Mouse (Mus musculus) hindbrain, embryonic 13.5 days (tissue): ENCODE measurements at regions not wholly inside any gene's neighbourhood (a gene's known extent, or its start where the extent isn't known, plus 50 kb on each side); places are given as distances from the start of the nearest gene placed in this dataset.

ENCODE experiments used
- ATAC-seq: fragments of 200-750 bp; cut with Nextera tagmentation; 2 replicates; pipeline ENCODE4 v1.8.0; 2017; ENCODE audit warnings: moderate TSS enrichment; ENCODE audit not compliant: low FRiP score
- H3K27ac ChIP-seq: fragments of 300-500 bp; sonication (generic); 2 replicates; pipeline ENCODE4 v1.5.1; 2015; ENCODE audit warnings: inconsistent platforms, mild to moderate bottlenecking, moderate library complexity
- H3K27me3 ChIP-seq: fragments of 300-500 bp; sonication (generic); 2 replicates; pipeline ENCODE4 v1.6.1; 2015; ENCODE audit warnings: mild to moderate bottlenecking, inconsistent platforms
- H3K36me3 ChIP-seq: fragments of 300-500 bp; sonication (generic); 2 replicates; pipeline ENCODE4 v1.6.1; 2015; ENCODE audit warnings: mild to moderate bottlenecking, inconsistent platforms
- H3K4me1 ChIP-seq: fragments of 300-500 bp; sonication (generic); replicated peaks from 2 replicates; pipeline ENCODE4 v1.6.1; 2015; ENCODE audit warnings: inconsistent platforms
- H3K4me2 ChIP-seq: fragments of 300-500 bp; sonication (generic); 2 replicates; pipeline ENCODE4 v1.6.1; 2015; ENCODE audit warnings: inconsistent platforms, mild to moderate bottlenecking, moderate library complexity
- H3K4me3 ChIP-seq: fragments of 300-500 bp; sonication (generic); 2 replicates; pipeline ENCODE4 v1.5.1; 2015; ENCODE audit warnings: mild to moderate bottlenecking, inconsistent platforms
- H3K9ac ChIP-seq: fragments of 300-500 bp; sonication (generic); 2 replicates; pipeline ENCODE4 v1.6.1; 2015; ENCODE audit warnings: mild to moderate bottlenecking, inconsistent platforms
- H3K9me3 ChIP-seq: fragments of 300-500 bp; sonication (generic); 2 replicates; pipeline ENCODE4 v1.6.1; 2016; ENCODE audit warnings: inconsistent platforms
- WGBS: fragments of 180-500 bp; shearing (Covaris S2); methylation state at CpG from one replicate; pipeline ENCODE4 v1.1.7; 2015; 5-methylcytosine and 5-hydroxymethylcytosine counted together

DNA sequence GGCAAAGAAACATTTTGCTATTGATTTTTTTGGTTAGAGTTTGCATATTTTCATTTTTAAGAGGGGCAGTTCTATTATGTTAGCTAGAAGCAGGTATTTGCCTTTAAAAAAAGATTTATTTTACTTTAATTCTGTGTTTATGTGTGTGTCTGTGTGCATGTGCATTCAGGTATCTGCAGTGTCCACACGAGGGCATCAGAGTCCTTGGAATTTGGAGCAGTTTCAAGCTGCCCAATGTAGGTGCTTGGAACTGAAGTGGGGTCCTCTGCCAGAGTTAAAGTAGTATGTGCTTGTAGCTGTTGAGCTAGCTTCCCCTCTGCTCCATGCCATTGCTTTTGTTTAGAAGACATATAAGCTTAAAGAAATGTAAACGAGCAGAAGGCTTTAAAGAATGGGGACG lies 89.1 kb downstream of the 9330182O14Rik start:
- H3K4me1 ChIP-seq: no peaks in the 10 kb centered on the region
- no peak overlapping the region for H3K27ac ChIP-seq
- H3K4me2 ChIP-seq: no peak overlapping the region
- no peak for ATAC-seq
- H3K4me3 ChIP-seq: no peak overlapping the region
- 90% methylated on average over 3 of the region's 3 CpGs for WGBS
- H3K9me3 ChIP-seq: peaks cover 7% of the 10 kb centered on the region; the same call in 1 of the 2 replicates
- H3K36me3 ChIP-seq: no peaks in the 10 kb centered on the region
- H3K9ac ChIP-seq: no peak overlapping the region
- no peaks in the 10 kb centered on the region for H3K27me3 ChIP-seq

- Histone ChIP-seq H3K9me3 (no peaks in the 10 kb centered on the region), H3K36me3 (no peaks in the 10 kb centered on the region), H3K4me1 (no peaks in the 10 kb centered on the region), H3K27me3 (no peaks in the 10 kb centered on the region), H3K27ac (no peak overlapping the region), H3K4me3 (no peak overlapping the region), H3K4me2 (no peak overlapping the region), H3K9ac (no peak overlapping the region)
- no peak for ATAC-seq
- 73% methylated on average over 4 of the region's 4 CpGs for WGBS
Observed at GRCm38 (mm10) chr15:40241764-40242163, 107.6 kb downstream of the 9330182O14Rik start.

GRCm38 (mm10) chr15:40248966-40249365 lies 114.8 kb downstream of the 9330182O14Rik start:
- Histone ChIP-seq H3K9me3 (no peaks in the 10 kb centered on the region), H3K36me3 (no peaks in the 10 kb centered on the region), H3K4me2 (no peak overlapping the region), H3K9ac (no peak overlapping the region), H3K4me1 (no peaks in the 10 kb centered on the region), H3K27me3 (no peaks in the 10 kb centered on the region), H3K4me3 (no peak overlapping the region), H3K27ac (no peak overlapping the region)
- ATAC-seq: no peak
- 72% methylated on average over 4 of the region's 4 CpGs for WGBS

- Histone ChIP-seq H3K4me3 (no peak overlapping the region), H3K9me3 (no peaks in the 10 kb centered on the region), H3K27me3 (no peaks in the 10 kb centered on the region), H3K27ac (no peak overlapping the region), H3K9ac (no peak overlapping the region), H3K4me1 (no peaks in the 10 kb centered on the region), H3K4me2 (no peak overlapping the region), H3K36me3 (no peaks in the 10 kb centered on the region)
- no peak for ATAC-seq
- 80% methylated on average over 5 of the region's 5 CpGs for WGBS
Observed at GRCm38 (mm10) chr15:40259433-40259832, 125.3 kb downstream of the 9330182O14Rik start.

DNA sequence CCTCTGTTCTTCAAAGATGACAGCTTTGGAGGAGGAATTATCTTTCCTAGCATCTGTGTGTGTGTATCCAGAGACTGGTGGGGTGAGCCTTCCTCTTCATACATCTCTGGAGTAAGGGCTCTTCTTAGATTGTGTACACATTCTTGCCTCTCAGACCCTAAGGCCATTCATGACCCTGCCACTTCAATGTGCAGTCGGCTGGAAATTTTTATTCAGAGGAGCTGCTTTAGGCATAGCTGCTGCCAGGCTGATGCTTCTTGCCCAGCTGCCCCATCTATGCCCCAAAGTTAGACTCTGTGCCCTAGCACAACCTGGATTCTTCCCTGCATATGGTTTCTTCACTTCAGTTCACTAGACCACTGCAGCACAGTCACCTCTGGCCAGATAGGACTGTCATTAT lies 144.9 kb downstream of the 9330182O14Rik start:
- H3K36me3 ChIP-seq: no peaks in the 10 kb centered on the region
- no peaks in the 10 kb centered on the region for H3K4me1 ChIP-seq
- H3K9me3 ChIP-seq: no peaks in the 10 kb centered on the region
- H3K27ac ChIP-seq: no peak overlapping the region
- 43% methylated on average over 1 of the region's 1 CpGs for WGBS
- no peaks in the 10 kb centered on the region for H3K27me3 ChIP-seq
- ATAC-seq: no peak
- H3K9ac ChIP-seq: no peak overlapping the region
- no peak overlapping the region for H3K4me2 ChIP-seq
- no peak overlapping the region for H3K4me3 ChIP-seq

GRCm38 (mm10) chr15:40280551-40280950 lies 146.4 kb downstream of the 9330182O14Rik start:
- no peak for ATAC-seq
- no peak overlapping the region for H3K9ac ChIP-seq
- no peaks in the 10 kb centered on the region for H3K27me3 ChIP-seq
- no peak overlapping the region for H3K4me3 ChIP-seq
- H3K27ac ChIP-seq: no peak overlapping the region
- no peaks in the 10 kb centered on the region for H3K4me1 ChIP-seq
- no peaks in the 10 kb centered on the region for H3K36me3 ChIP-seq
- no peaks in the 10 kb centered on the region for H3K9me3 ChIP-seq
- H3K4me2 ChIP-seq: no peak overlapping the region

DNA sequence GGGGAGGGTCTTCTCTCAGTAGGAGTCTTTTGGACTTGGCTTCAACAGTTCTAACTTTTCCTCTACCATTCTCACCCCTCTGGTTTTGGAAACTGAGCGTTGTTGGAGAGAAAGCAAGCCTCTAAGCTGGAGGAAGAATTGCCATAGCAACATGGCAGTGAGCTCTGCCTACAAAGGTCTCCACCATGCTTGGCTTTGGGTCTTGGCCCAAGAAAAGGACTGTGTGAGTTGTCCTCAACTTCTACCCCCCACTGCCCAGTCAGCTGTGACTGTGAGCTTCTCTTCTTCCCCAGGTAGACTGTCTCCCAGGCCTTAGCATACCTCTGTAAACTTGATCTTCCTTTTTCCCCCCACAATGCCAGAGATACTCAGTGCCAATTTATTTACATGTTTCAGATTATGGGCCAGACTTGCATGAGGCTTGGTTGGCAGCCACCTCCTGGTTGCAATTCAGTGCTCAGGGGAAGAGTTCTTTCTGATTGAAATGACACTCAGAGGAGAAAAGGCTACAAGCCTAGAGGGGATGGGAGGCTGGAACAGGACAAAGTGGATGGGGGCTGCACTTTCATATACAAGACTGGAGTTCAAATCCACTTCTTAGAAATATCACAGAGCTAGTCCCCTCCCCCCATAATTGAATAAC lies 147.0 kb downstream of the 9330182O14Rik start:
- Histone ChIP-seq H3K9ac (no peak overlapping the region), H3K9me3 (no peaks in the 10 kb centered on the region), H3K4me3 (no peak overlapping the region), H3K4me1 (no peaks in the 10 kb centered on the region), H3K27ac (no peak overlapping the region), H3K27me3 (no peaks in the 10 kb centered on the region), H3K4me2 (no peak overlapping the region), H3K36me3 (no peaks in the 10 kb centered on the region)
- WGBS: 81% methylated on average over 1 of the region's 1 CpGs
- no peak for ATAC-seq

DNA sequence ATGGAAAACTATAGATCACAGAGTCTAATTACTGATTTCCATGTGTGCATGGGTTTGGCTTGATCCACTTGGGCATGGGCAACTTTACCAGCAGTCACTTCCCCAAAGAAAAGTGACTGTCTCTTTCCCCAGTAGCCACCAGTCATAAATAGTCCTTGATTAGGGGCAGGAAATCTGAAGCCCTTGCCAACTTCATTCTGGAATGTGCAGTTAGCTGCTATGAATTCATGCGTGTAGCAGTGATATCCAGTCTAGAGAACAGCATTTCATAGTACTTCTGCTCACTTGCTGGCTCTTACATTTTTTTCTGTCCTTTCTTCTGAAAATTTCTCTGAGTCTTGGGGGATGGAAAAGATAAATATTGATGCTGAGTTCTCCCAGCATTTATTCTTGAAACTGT lies 157.4 kb downstream of the 9330182O14Rik start:
- no peak for ATAC-seq
- H3K9me3 ChIP-seq: no peaks in the 10 kb centered on the region
- no peak overlapping the region for H3K4me3 ChIP-seq
- no peaks in the 10 kb centered on the region for H3K27me3 ChIP-seq
- H3K4me2 ChIP-seq: no peak overlapping the region
- H3K27ac ChIP-seq: no peak overlapping the region
- H3K4me1 ChIP-seq: no peaks in the 10 kb centered on the region
- WGBS: 90% methylated on average over 1 of the region's 1 CpGs
- H3K36me3 ChIP-seq: no peaks in the 10 kb centered on the region
- H3K9ac ChIP-seq: no peak overlapping the region

DNA sequence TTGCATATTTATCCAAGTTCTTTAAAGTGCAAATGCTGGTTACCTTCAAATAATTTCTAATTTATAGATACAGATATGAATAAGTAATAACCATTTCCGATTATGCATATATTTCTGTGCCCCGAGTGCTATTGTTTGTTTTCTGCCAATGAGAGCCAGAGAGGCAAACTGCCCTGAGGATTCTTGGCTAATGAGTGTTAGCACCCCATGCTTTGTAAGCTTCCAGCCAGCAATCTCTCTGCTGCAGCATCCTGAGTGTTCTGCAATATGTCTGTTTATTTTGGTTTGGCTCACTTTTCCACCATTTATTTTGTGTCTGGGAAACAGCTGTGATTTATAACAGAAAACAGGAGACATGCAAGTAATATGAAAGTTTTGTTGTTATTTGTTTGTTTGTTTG lies 178.1 kb downstream of the 9330182O14Rik start:
- Histone ChIP-seq H3K9me3 (no peaks in the 10 kb centered on the region), H3K4me3 (no peak overlapping the region), H3K27me3 (no peaks in the 10 kb centered on the region), H3K36me3 (no peaks in the 10 kb centered on the region), H3K9ac (no peak overlapping the region), H3K27ac (no peak overlapping the region), H3K4me2 (no peak overlapping the region), H3K4me1 (no peaks in the 10 kb centered on the region)
- WGBS: 78% methylated on average over 2 of the region's 2 CpGs
- no peak for ATAC-seq

- ATAC-seq: no peak
- Histone ChIP-seq H3K4me1 (no peaks in the 10 kb centered on the region), H3K4me2 (no peak overlapping the region), H3K9ac (no peak overlapping the region), H3K27me3 (no peaks in the 10 kb centered on the region), H3K4me3 (no peak overlapping the region), H3K27ac (no peak overlapping the region), H3K9me3 (no peaks in the 10 kb centered on the region), H3K36me3 (no peaks in the 10 kb centered on the region)
- 78% methylated on average over 2 of the region's 2 CpGs for WGBS
Observed at GRCm38 (mm10) chr15:40339746-40340145, 205.6 kb downstream of the 9330182O14Rik start.

DNA sequence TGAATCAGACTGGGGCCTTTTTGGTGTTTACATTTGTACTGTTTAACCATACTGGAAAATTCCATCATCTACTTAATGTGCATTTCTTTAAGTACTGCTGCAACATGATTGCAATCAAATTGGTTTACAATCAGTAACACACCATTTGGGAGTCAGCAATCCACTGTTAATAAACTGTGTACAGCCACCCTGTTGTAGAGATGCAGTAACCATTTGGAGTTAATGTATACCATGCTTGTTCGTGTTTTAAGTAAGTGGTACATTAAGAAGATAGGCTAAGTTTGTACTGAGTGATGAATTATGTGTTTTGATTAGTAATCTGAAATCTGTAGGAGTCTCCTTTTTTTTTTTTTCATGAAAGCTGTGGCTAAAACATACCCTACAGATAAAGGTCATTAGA lies 206.1 kb downstream of the 9330182O14Rik start:
- Histone ChIP-seq H3K9me3 (no peaks in the 10 kb centered on the region), H3K36me3 (no peaks in the 10 kb centered on the region), H3K4me2 (no peak overlapping the region), H3K27ac (no peak overlapping the region), H3K9ac (no peak overlapping the region), H3K27me3 (no peaks in the 10 kb centered on the region), H3K4me1 (no peaks in the 10 kb centered on the region), H3K4me3 (no peak overlapping the region)
- ATAC-seq: no peak
- 88% methylated on average over 1 of the region's 1 CpGs for WGBS

DNA sequence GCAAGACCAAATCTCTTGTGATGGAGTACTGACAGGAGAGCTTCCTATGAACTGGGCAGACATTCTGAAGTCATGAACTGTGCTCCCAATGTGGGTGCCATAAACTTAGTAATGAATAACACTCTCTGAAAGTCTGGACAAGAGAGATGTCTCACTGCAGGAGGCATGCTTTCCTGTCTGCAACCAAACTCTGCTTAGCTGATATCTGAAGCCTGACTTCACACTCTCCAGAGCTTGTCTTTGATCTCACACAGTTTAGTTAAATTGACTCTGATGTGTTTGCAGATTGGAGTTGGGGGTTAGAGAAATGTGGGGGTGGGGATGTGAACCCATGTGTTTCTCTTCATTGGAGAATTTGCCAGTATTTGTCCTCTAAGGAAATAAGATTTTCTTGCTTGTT lies 217.3 kb downstream of the 9330182O14Rik start:
- no peak for ATAC-seq
- Histone ChIP-seq H3K4me3 (no peak overlapping the region), H3K9ac (no peak overlapping the region), H3K27me3 (no peaks in the 10 kb centered on the region), H3K4me1 (no peaks in the 10 kb centered on the region), H3K9me3 (no peaks in the 10 kb centered on the region), H3K4me2 (no peak overlapping the region), H3K27ac (no peak overlapping the region), H3K36me3 (no peaks in the 10 kb centered on the region)

GRCm38 (mm10) chr15:40354802-40355487 lies 220.8 kb downstream of the 9330182O14Rik start:
- no peak overlapping the region for H3K9ac ChIP-seq
- H3K36me3 ChIP-seq: no peaks in the 10 kb centered on the region
- no peak overlapping the region for H3K4me3 ChIP-seq
- WGBS: 77% methylated on average over 10 of the region's 10 CpGs
- H3K4me1 ChIP-seq: no peaks in the 10 kb centered on the region
- ATAC-seq: no peak
- no peak overlapping the region for H3K27ac ChIP-seq
- no peaks in the 10 kb centered on the region for H3K27me3 ChIP-seq
- no peaks in the 10 kb centered on the region for H3K9me3 ChIP-seq
- no peak overlapping the region for H3K4me2 ChIP-seq
